Mouse (Mus musculus) left cerebral cortex, postnatal 25 days (tissue): ENCODE measurements at regions not wholly inside any gene's neighbourhood (a gene's known extent, or its start where the extent isn't known, plus 50 kb on each side); places are given as distances from the start of the nearest gene placed in this dataset.

Experiments used
- DNase-seq, 2 experiments: peaks; one replicate each; pipeline ENCODE4 v3.0.0; 2022; ENCODE audit warnings: low spot score in 2 of 2, mixed read lengths in 1 of 2
- intact Hi-C: fragments of 180-260 bp; cut with DNase I; formaldehyde crosslinking; loops from one replicate; pipeline ENCODE4 v1.15.1; 2025

- DNase-seq, result peak in 1 of 2 experiments; percentile 38
- intact Hi-C loops, result loop anchor here (10.0 kb wide), 1 partner anchor 165 kb away; the partner anchor contains the start of gene 4933402D24Rik
These were observed 160.5 kb upstream of the 4933402D24Rik start for GRCm38 (mm10) chr1:63929362-63930125.

- intact Hi-C loops, result no loop called here
- DNase-seq, result no peak
These were observed 159.8 kb upstream of the 4933402D24Rik start for GRCm38 (mm10) chr1:63928850-63929249.

DNA sequence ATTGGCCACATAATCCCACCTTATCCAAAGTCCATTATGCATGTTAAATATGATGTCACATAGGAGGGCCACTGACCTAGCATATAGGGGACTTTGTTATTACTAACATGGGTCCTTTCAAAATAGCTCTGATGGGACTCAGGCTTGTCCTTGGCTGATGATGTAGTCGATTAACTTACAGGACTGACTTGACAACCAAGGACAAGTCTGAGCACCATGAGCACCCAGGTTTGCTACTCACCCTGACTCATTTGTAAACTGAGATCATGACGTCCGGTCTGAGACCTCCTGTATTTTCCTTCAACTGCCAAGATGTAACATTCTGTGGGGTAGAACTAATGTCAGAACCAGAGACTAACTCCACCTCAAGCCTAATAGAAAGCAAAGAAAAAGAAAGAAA is 159.3 kb upstream of the 4933402D24Rik start:
- no peak for DNase-seq
- intact Hi-C loops, result no loop called here

- intact Hi-C loops, result no loop called here
- no peak for DNase-seq
These were observed 151.3 kb upstream of the 4933402D24Rik start for GRCm38 (mm10) chr1:63920181-63920933.

- intact Hi-C loops, result no loop called here
These were observed 149.1 kb upstream of the 4933402D24Rik start for GRCm38 (mm10) chr1:63918200-63918599.

DNA sequence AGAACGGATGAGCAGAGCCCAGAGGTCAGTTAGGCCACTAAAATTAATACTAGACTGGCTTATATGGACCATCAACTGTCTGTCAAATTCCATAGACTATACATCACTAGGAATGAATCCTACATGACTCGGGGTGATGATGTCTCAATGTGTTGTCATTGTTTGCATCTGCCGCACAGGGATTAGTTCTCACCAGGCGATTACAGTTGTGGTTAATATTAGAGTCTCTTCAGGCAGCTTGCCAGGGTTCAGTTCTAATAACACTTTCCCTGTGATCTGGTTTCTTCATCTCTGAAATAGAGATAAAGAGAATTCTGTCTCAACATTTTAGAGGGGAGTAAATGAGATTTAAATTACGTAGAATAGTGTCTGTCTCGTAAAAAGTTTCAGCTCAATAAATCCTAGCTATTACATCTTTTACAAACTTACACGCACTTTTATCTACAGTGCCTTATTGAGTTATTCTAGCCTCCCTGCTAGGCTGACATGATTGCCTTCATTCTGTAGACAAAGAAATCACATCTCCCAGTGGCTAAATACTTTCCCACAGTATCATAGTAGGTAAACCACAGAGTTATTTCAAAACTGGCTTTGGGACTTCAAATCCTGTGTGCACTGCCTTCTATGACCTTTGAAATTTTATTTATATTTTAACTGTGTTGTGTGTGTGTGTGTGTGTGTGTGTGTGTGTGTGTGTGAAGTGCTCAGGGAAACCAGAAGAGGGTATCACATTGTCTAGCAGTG is 148.0 kb upstream of the 4933402D24Rik start:
- no peak for DNase-seq
- intact Hi-C loops, result no loop called here

More at GRCm38 (mm10) chr1:63918200-63918599, 149.1 kb upstream of the 4933402D24Rik start:
- peak in 1 of 2 experiments; percentile 78 for DNase-seq

DNA sequence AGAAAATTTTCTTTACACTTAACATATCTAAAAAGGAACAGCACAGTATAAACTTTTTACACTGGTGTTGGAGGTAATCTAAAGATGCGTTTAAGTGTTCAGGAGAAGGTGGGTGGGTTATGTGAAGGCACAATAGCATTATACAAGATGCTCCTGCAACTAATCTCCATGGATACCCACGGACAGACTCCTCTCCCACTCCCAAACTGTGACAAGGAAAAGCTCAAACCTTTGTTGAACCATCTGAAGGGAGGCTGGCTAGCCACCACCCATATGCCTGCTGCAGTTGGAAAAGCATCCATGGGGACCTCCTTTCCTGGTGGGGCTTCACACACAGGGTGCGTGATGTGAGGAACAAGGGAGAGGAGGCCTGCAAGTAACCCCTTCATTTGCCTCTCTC is 141.7 kb upstream of the 4933402D24Rik start:
- intact Hi-C loops, result no loop called here
- DNase-seq, result peak in 1 of 2 experiments; percentile 44

DNA sequence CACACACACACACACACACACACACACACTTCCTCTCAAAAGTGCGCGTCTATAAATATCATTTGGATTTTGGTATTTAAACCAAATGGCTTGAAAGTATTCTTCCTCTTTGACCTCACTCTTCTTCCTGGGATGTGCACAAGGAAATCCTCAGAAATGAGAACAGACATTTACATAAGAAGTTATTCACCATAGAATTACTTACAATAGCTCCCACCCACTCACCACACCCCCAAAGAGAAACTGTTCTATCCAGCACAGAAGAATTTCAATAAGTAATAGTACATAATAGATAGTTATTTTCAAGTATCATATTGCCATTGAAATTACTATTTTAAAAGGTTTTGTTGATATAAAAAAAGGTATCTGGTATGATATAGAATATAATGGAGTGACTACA is 140.1 kb upstream of the 4933402D24Rik start:
- peak in 1 of 2 experiments; percentile 68 for DNase-seq
- intact Hi-C loops, result no loop called here

DNA sequence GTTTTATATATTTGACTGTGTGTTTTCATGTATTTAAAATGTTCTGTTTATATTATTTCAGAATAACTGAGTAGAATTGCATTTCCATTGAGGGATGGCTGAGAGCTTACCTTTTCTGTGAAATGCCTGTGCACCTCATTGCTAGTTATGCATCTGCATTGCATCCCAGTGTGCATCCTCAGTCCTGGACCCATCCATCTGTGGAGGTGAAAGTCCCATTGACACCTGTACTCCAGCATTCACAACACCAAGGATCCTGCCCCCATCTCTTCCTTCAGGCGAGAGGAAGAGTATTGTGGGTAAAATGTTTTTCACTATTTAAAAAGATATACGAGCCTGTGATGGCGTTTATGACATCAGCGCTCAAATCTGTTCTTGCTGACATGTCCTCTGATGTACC is 134.6 kb upstream of the 4933402D24Rik start:
- DNase-seq, result no peak
- intact Hi-C loops, result no loop called here

DNA sequence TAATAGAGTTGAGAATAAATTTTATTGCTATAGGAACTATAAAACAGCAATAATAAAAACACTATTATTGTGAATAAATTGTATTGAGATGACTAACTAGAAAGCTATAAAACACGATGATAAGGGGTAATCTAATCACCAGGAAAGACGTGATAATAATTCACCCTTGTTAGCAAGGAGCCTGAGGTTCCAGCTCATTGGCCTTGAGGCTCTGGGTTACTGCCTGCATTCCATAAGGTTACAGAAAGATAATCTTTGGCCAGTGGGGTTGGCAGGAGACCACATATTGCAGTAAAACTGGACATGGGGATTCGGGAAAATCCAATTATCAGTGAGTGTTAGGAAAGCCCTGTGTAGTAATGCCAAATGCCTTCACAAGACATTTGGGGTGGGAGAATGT is 134.1 kb upstream of the 4933402D24Rik start:
- DNase-seq, result no peak
- intact Hi-C loops, result no loop called here

- intact Hi-C loops, result no loop called here
- DNase-seq, result no peak
These were observed 133.3 kb upstream of the 4933402D24Rik start for GRCm38 (mm10) chr1:63902391-63902790.

DNA sequence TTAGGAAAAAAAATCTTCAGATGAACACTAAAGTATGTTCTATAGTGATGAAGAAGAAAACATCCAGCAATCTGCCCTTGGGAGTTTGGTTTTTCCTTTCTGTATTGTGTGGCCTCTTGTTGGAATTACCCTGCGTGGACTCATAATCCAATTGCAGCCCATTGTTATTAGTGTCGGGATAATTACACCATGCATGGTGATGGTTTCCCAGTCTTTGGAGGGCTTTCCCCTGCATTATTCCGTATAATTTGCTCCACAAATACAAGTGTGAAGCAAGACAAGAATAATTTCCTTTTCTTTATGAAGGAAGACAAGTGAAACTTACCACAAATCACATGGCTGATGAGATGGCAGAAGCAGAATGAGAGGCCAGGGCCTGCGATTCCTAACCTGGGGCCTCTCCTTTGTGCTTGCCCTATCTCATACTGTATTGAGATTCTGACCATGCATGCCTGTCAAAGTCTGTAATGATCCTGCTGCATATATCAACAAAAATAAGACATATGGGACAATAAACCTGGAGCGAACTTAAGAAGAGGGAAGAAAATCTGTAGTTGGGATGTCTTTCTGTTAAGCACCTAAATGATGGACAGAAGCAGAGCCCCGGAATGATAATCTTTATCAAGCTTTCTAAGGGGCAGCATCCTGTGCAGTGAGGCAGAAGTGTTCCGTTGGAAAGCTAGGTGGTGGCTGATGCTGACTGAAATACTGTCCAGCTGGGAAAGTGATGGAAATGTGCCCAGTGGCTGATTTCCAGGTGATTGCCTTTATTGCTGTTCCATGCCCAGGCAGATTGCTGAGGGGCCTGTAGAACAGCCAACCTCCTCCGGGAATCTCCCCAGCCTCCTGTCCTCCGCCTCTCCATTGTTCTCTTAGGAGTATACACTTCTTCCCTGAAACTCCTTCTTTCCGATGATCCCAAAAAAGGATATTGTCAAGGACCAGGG is 130.8 kb upstream of the 4933402D24Rik start:
- intact Hi-C loops, result loop anchor here (5.0 kb wide), 1 partner anchor 133 kb away; the partner anchor contains the start of gene 4933402D24Rik
- peak in 1 of 2 experiments; percentile 7 for DNase-seq

GRCm38 (mm10) chr1:63898766-63899165 is 129.7 kb upstream of the 4933402D24Rik start:
- intact Hi-C loops, result loop anchor here (5.0 kb wide), 1 partner anchor 131 kb away; the partner anchor contains the start of gene 4933402D24Rik
- DNase-seq, result peak; percentile 21 to 90

DNA sequence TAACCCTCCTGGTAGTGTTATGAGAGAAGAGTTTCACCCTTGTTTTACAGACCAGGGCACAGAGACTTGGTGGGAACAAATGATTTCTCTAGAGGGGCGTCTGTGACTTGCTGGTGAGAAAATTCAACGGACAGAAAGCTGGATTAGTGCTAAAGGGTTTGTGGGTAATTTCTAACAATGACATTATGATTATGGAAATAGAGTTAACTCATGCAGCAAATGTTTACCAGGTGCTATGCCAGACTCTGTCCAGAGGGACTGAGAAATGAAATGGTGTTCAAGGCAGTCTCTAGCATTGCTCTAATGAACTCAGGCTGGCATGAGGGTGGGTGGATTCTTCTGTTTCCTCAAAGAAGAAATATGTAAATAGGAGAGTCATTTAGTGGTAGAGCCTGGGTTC is 128.5 kb upstream of the 4933402D24Rik start:
- intact Hi-C loops, result loop anchor here (5.0 kb wide), 1 partner anchor 130 kb away; the partner anchor contains the start of gene 4933402D24Rik
- DNase-seq, result no peak

- no peak for DNase-seq
- intact Hi-C loops, result no loop called here
These were observed 110.5 kb upstream of the 4933402D24Rik start for GRCm38 (mm10) chr1:63879570-63879969.

DNA sequence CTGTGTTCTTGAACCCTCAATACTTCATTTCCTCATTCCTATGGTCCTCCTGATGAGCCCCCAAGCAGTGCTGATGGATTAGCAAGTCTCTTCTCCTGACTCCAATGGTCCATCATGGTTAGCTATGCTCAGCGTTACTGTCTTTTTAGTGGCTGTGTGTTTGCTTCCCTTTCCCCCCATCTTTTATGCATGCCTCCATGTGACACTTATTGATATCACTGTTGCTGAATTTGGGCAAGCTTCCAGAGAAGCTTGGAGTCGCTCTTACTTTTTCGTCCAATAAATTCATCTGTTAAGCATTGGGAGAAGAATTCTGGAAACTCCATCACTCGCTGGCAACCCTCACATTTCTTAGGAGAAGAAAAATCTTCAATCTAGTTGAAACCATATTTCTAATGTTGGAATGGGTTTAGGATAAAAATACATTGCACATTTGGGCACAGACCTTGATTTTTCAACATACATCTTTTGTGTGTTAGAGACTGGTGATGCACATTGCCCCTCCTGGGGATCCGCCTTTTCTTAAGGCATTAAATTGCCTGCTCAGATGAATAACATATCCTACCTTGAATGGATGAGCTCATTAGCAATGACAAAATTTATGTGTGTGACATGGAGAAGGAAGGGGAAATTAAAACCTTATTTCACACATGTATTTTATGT is 107.7 kb upstream of the 4933402D24Rik start:
- DNase-seq, result peak in 1 of 2 experiments; percentile 34
- intact Hi-C loops, result no loop called here

DNA sequence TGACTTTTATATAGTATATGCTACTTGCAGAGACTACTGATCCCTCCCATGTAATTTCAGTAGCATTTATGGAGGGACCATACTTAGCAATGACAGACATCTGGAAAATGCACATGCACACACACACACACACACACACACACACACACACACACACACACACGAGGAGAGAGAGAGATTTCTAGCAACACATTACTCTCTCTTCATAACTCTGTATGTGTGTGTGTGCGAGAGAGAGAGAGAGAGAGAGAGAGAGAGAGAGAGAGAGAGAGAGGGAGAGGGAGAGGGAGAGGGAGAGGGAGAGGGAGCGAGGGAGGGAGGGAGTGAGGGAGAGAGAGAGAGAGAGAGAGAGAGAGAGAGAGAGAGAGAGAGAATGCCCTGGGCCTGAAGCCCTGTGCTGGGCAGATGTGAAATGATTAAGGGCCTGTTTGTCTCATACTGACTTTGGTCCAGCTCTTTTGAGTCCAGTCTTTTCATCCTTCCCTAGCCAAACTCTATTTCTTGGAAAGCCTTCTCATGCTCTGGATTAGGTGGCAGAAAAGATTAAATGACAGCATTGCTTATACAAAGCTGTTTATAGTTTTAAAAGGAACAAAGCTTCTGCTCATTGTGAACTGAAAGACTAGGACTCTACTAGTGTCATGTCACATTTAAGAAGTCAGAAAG is 106.4 kb upstream of the 4933402D24Rik start:
- no peak for DNase-seq
- intact Hi-C loops, result no loop called here

- peak in 1 of 2 experiments; percentile 53 for DNase-seq
- intact Hi-C loops, result no loop called here
These were observed 102.8 kb upstream of the 4933402D24Rik start for GRCm38 (mm10) chr1:63871831-63872230.
